Mouse (Mus musculus): ENCODE measurements around the gene Kcna5. TPM values are rescaled to one million over a fixed set of nuclear protein-coding genes. Genes with fewer than 3 reads are reported as not detected.
A peak's percentile ranks its signal among the peaks of the same experiment; 100 is the strongest.

The Kcna5 gene
- total and polyA plus RNA-seq, 3 experiments: not detected

DNA sequence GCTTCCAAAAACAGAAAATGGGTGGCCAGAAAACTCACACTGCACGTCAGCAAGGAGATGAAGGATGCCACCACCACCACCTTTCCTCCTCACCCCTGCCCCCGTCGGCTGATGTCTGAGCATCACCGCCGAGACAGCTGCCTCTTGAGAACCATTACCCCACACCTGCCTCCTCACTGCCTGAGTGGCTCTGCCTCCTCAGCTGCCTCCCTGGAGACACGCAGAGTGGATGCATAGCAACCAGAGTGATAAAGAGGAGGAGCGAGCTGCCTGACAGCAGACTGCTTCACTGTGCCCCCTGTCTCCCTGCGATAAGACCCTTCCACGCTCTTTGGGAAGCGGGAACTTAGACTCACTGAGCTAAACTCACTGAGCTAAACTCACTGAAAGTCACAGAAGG lies 20.5 kb downstream of the Kcna5 start:
- DNase-seq (ENCODE audit: extremely low read depth): peak; percentile 6
- H3K36me3 ChIP-seq (replicated peaks in 1 of 2; ENCODE audit: control insufficient read depth in 1 of 2, insufficient read depth in 1 of 2, low read length in 1 of 2): no peaks in the 10 kb centered on the region
- no peak overlapping the region for H3K27ac ChIP-seq (ENCODE audit: insufficient read depth, low read depth)
- H3K9ac ChIP-seq (ENCODE audit: insufficient read depth, low read depth): no peak overlapping the region
- dilution Hi-C loops (cut with MboI; ENCODE audit: extremely low pct_ligation_motif_present, extremely low pct_unique_long_range_greater_than_20kb, low sequenced_read_pairs) (no loop called here), in situ Hi-C loops (cut with MboI; ENCODE audit: low pct_ligation_motif_present, low pct_unique_long_range_greater_than_20kb, low sequenced_read_pairs) (no loop called here)
- H3K4me3 ChIP-seq (replicated peaks in 1 of 3; ENCODE audit: low read depth in 2 of 3, low read length in 2 of 3, poor library complexity in 1 of 3): no peak overlapping the region
- TF ChIP-seq SMC3 (IDR thresholded peaks at IDR 0.05; ENCODE audit: low read depth, low read length) (no peak), MAFK (IDR thresholded peaks at IDR 0.05; ENCODE audit: insufficient replicate concordance, low read length) (no peak), RAD21 (IDR thresholded peaks at IDR 0.05; ENCODE audit: low read depth, low read length) (no peak), MYC (IDR thresholded peaks at IDR 0.05; ENCODE audit: low read depth, low read length) (no peak), HCFC1 (IDR thresholded peaks at IDR 0.05; ENCODE audit: low read depth, low read length) (no peak), USF1 (IDR thresholded peaks at IDR 0.05; ENCODE audit: low read depth, low read length) (no peak), ZKSCAN1 (IDR thresholded peaks at IDR 0.05; ENCODE audit: borderline replicate concordance, low read depth, low read length) (no peak), E2F4 (IDR thresholded peaks at IDR 0.05; ENCODE audit: insufficient replicate concordance, low read depth, low read length) (no peak), MAZ (IDR thresholded peaks at IDR 0.05; ENCODE audit: low read depth, low read length) (no peak), ELF1 (IDR thresholded peaks at IDR 0.05; ENCODE audit: low read depth, low read length) (no peak), NRF1 (IDR thresholded peaks at IDR 0.05; ENCODE audit: low read depth, low read length) (no peak), TCF12 (IDR thresholded peaks at IDR 0.05; ENCODE audit: low read depth, low read length) (no peak), NELFE (IDR thresholded peaks at IDR 0.05; ENCODE audit: low read depth, low read length) (no peak), SIN3A (IDR thresholded peaks at IDR 0.05; ENCODE audit: low read length) (no peak), TBP (conservative IDR thresholded peaks at IDR 0.05; ENCODE audit: low read depth, low read length) (no peak), JUND (conservative IDR thresholded peaks at IDR 0.05; ENCODE audit: low read depth, low read length) (no peak), ETS1 (conservative IDR thresholded peaks at IDR 0.05; ENCODE audit: low read depth, low read length) (no peak), POLR2AphosphoS2 (IDR thresholded peaks at IDR 0.05; ENCODE audit: low read depth, low read length) (no peak)
- no peaks in the 10 kb centered on the region for H3K79me2 ChIP-seq (replicated peaks; ENCODE audit: control insufficient read depth, extremely low read depth, insufficient read depth, poor library complexity, severe bottlenecking)
- peaks cover 82% of the 10 kb centered on the region for H3K27me3 ChIP-seq (replicated peaks)
- H3K9me3 ChIP-seq (replicated peaks; ENCODE audit: low read length): no peaks in the 10 kb centered on the region
- H3K4me1 ChIP-seq (ENCODE audit: control insufficient read depth in 1 of 2, insufficient read depth in 2 of 2): peaks cover 0 to 2% of the 10 kb centered on the region in 2 experiments; a peak in 1 of 4 replicates
- no peak overlapping the region for H3K4me2 ChIP-seq (ENCODE audit: insufficient read depth, low read depth, poor library complexity, severe bottlenecking)

GRCm38 (mm10) chr6:126513714-126514248 lies 21.4 kb downstream of the Kcna5 start:
- no peaks in the 10 kb centered on the region for H3K79me2 ChIP-seq (replicated peaks; ENCODE audit: control insufficient read depth, extremely low read depth, insufficient read depth, poor library complexity, severe bottlenecking)
- peaks cover 85% of the 10 kb centered on the region for H3K27me3 ChIP-seq (replicated peaks)
- H3K4me2 ChIP-seq (ENCODE audit: insufficient read depth, low read depth, poor library complexity, severe bottlenecking): no peak overlapping the region
- TF ChIP-seq JUND (conservative IDR thresholded peaks at IDR 0.05; ENCODE audit: low read depth, low read length) (no peak), EP300 (IDR thresholded peaks at IDR 0.05; ENCODE audit: low read length) (no peak), PAX5 (IDR thresholded peaks at IDR 0.05; ENCODE audit: low read length) (no peak), MAZ (IDR thresholded peaks at IDR 0.05; ENCODE audit: low read depth, low read length) (no peak), ZKSCAN1 (IDR thresholded peaks at IDR 0.05; ENCODE audit: borderline replicate concordance, low read depth, low read length) (no peak), RCOR1 (conservative IDR thresholded peaks at IDR 0.05; ENCODE audit: low read depth, low read length) (no peak), JUN (IDR thresholded peaks at IDR 0.05; ENCODE audit: insufficient read depth, low read depth, low read length) (no peak), KAT2A (IDR thresholded peaks at IDR 0.05; ENCODE audit: insufficient replicate concordance, low read length) (no peak), ETS1 (conservative IDR thresholded peaks at IDR 0.05; ENCODE audit: low read depth, low read length) (no peak), NELFE (IDR thresholded peaks at IDR 0.05; ENCODE audit: low read depth, low read length) (no peak), ELF1 (IDR thresholded peaks at IDR 0.05; ENCODE audit: low read depth, low read length) (no peak), CHD1 (IDR thresholded peaks at IDR 0.05; ENCODE audit: low read depth, low read length) (no peak), GABPA (IDR thresholded peaks at IDR 0.05; ENCODE audit: insufficient replicate concordance, low read depth, low read length) (no peak), TBP (conservative IDR thresholded peaks at IDR 0.05; ENCODE audit: low read depth, low read length) (no peak), POLR2A (IDR thresholded peaks at IDR 0.05; ENCODE audit: low read depth, low read length) (no peak), TCF12 (IDR thresholded peaks at IDR 0.05; ENCODE audit: low read depth, low read length) (no peak), CHD2 (IDR thresholded peaks at IDR 0.05; ENCODE audit: low read length) (no peak), IRF4 (IDR thresholded peaks at IDR 0.05; ENCODE audit: low read depth, low read length) (no peak), NRF1 (IDR thresholded peaks at IDR 0.05; ENCODE audit: low read depth, low read length) (no peak)
- H3K4me1 ChIP-seq (ENCODE audit: control insufficient read depth in 1 of 2, insufficient read depth in 2 of 2): peaks cover 0 to 2% of the 10 kb centered on the region in 2 experiments; a peak in 1 of 4 replicates
- no peak for DNase-seq (ENCODE audit: extremely low read depth)
- in situ Hi-C loops (cut with MboI; ENCODE audit: low pct_ligation_motif_present, low pct_unique_long_range_greater_than_20kb, low sequenced_read_pairs) (no loop called here), dilution Hi-C loops (cut with MboI; ENCODE audit: extremely low pct_ligation_motif_present, extremely low pct_unique_long_range_greater_than_20kb, low sequenced_read_pairs) (no loop called here)
- H3K36me3 ChIP-seq (replicated peaks in 1 of 2; ENCODE audit: control insufficient read depth in 1 of 2, insufficient read depth in 1 of 2, low read length in 1 of 2): no peaks in the 10 kb centered on the region
- no peaks in the 10 kb centered on the region for H3K9me3 ChIP-seq (replicated peaks; ENCODE audit: low read length)
- H3K27ac ChIP-seq (ENCODE audit: insufficient read depth, low read depth): no peak overlapping the region
- H3K4me3 ChIP-seq (replicated peaks in 1 of 3; ENCODE audit: low read depth in 2 of 3, low read length in 2 of 3, poor library complexity in 1 of 3): no peak overlapping the region
- no peak overlapping the region for H3K9ac ChIP-seq (ENCODE audit: insufficient read depth, low read depth)

Data from CH12.LX (cell line).